In the genomic region with DNA sequence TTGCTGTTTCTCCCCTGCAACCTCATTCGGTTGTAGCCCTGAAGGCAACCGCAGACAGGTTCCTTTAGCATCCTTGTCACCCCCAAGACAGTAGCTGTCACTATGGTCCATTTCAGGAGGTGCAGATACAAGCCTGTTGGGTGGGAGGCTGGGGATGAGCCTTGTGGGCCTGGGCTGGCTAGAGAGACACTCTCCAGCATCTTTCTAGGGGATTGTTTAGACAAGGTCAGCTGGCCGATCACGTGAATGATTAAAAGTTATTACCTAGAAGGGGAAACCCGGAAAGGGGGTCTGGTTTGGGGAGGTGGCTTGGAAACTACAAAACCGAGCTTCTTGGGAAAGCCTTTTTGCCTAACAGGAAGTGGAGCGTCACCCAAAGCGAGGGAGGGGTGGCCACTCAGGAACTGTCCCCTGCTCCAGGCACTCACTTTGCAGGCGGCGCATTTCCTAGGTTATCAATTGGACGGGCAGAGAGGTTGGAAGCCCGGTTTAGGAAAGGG, we compare ENCODE assay signal across 8 mouse cellular contexts. TPM values are rescaled to one million over a fixed set of nuclear protein-coding genes. Genes with fewer than 3 reads are reported as not detected.
DNase-seq lines count a peak whose midpoint lies in the region; ATAC-seq and TF ChIP-seq lines count a peak whose summit lies in the region.

No protein-coding gene starts in this region.

- peaks cover 9% of the 10 kb centered on the region for H3K4me1 ChIP-seq in bone marrow macrophage, adult 2 months (ENCODE audit: control insufficient read depth, insufficient read depth, low read length)
- H3K4me1 ChIP-seq in embryonic fibroblast, embryonic 13.5 days (ENCODE audit: control insufficient read depth, insufficient read depth, low read length), result no peaks in the 10 kb centered on the region; the same call in none of the 2 replicates
- peaks cover 17% of the 10 kb centered on the region for H3K4me1 ChIP-seq in limb, embryonic 15.5 days
- H3K4me1 ChIP-seq in midbrain, postnatal 0 days (ENCODE audit: insufficient read depth, low read length), result peaks cover 5% of the 10 kb centered on the region

- H3K9ac ChIP-seq in limb, embryonic 15.5 days, result peak overlapping the region; percentile 89
- peak overlapping the region; percentile 79 for H3K9ac ChIP-seq in midbrain, postnatal 0 days (replicated peaks; ENCODE audit: low read length, poor library complexity, severe bottlenecking)

- H3ac ChIP-seq in C2C12 (ENCODE audit: control insufficient read depth, insufficient read length, low read depth), result peak overlapping the region; percentile 71

- H3K27me3 ChIP-seq in C2C12 (ENCODE audit: control insufficient read depth, insufficient read depth, insufficient read length), result no peaks in the 10 kb centered on the region
- H3K27me3 ChIP-seq in limb, embryonic 15.5 days, result no peaks in the 10 kb centered on the region
- no peaks in the 10 kb centered on the region for H3K27me3 ChIP-seq in midbrain, postnatal 0 days (ENCODE audit: insufficient read depth, low read length)
- no peaks in the 10 kb centered on the region for H3K27me3 ChIP-seq in splenic B cell, adult 2 months (ENCODE audit: control insufficient read depth, insufficient read depth, low read length, poor library complexity, severe bottlenecking)

- H3K27ac ChIP-seq in bone marrow macrophage, adult 2 months (ENCODE audit: insufficient read depth, low read depth, low read length), result peak overlapping the region; percentile 58
- H3K27ac ChIP-seq in embryonic fibroblast, embryonic 13.5 days (ENCODE audit: insufficient read depth, low read length), result peak overlapping the region; percentile 81
- peak overlapping the region; percentile 82 for H3K27ac ChIP-seq in limb, embryonic 15.5 days
- peak overlapping the region; percentile 87 for H3K27ac ChIP-seq in midbrain, postnatal 0 days (ENCODE audit: low read depth, low read length)

- peaks cover 26% of the 10 kb centered on the region for H3K36me3 ChIP-seq in C2C12 (ENCODE audit: control insufficient read depth, insufficient read depth)
- H3K36me3 ChIP-seq in limb, embryonic 15.5 days, result peaks cover 3% of the 10 kb centered on the region; the same call in 1 of the 2 replicates
- H3K36me3 ChIP-seq in midbrain, postnatal 0 days (ENCODE audit: insufficient read depth, low read length), result no peaks in the 10 kb centered on the region
- H3K36me3 ChIP-seq in splenic B cell, adult 2 months (ENCODE audit: control insufficient read depth, insufficient read depth, low read length, poor library complexity, severe bottlenecking), result peaks cover 2% of the 10 kb centered on the region; the same call in 1 of the 2 replicates

- no peak for TF ChIP-seq CTCF in C2C12 (IDR thresholded peaks at IDR 0.05; ENCODE audit: control insufficient read depth, insufficient read depth, insufficient read length)
- no peak for TF ChIP-seq CTCF in bone marrow macrophage, adult 2 months (IDR thresholded peaks at IDR 0.05; ENCODE audit: low read depth, low read length)
- TF ChIP-seq CTCF in embryonic fibroblast, embryonic 13.5 days (IDR thresholded peaks at IDR 0.05; ENCODE audit: borderline replicate concordance, insufficient read depth, low read length), result no peak
- TF ChIP-seq CTCF in midbrain, postnatal 0 days (IDR thresholded peaks at IDR 0.05), result peak; percentile 20

- peak; percentile 44 for ATAC-seq in limb, embryonic 15.5 days (ENCODE audit: insufficient number of reproducible peaks, low FRiP score, low TSS enrichment, low read depth)
- ATAC-seq in midbrain, postnatal 0 days (ENCODE audit: low FRiP score), result peak; percentile 82

- no peak for TF ChIP-seq POLR2A in bone marrow macrophage, adult 2 months (IDR thresholded peaks at IDR 0.05; ENCODE audit: borderline replicate concordance, low read depth, low read length)
- TF ChIP-seq POLR2A in embryonic fibroblast, embryonic 13.5 days (IDR thresholded peaks at IDR 0.05; ENCODE audit: low read depth, low read length), result peak; percentile 46

- no peaks in the 10 kb centered on the region for H3K9me3 ChIP-seq in limb, embryonic 15.5 days
- no peaks in the 10 kb centered on the region for H3K9me3 ChIP-seq in midbrain, postnatal 0 days (ENCODE audit: low read length)

- H3K4me3 ChIP-seq in C2C12 (ENCODE audit: insufficient read depth, poor library complexity, severe bottlenecking), result peak overlapping the region; percentile 75
- peak overlapping the region; percentile 85 for H3K4me3 ChIP-seq in bone marrow macrophage, adult 2 months (ENCODE audit: insufficient read depth, low read length)
- H3K4me3 ChIP-seq in embryonic fibroblast, embryonic 13.5 days (ENCODE audit: insufficient read depth, low read length), result peak overlapping the region; percentile 57
- peak overlapping the region; percentile 88 for H3K4me3 ChIP-seq in limb, embryonic 15.5 days
- peak overlapping the region; percentile 64 for H3K4me3 ChIP-seq in midbrain, postnatal 0 days (ENCODE audit: low read depth, low read length)

- under 1% methylated on average over 12 of the region's 12 CpGs for WGBS in limb, embryonic 15.5 days
- WGBS in midbrain, postnatal 0 days, result 0% methylated on average over 12 of the region's 12 CpGs

- peak; percentile 78 to 81 for DNase-seq in heart, adult 9 months (ENCODE audit: low spot score in 2 of 2)
- peak; percentile 87 for DNase-seq in kidney, adult 9 months
- DNase-seq in midbrain, postnatal 0 days (ENCODE audit: low spot score), result peak; percentile 94
- peak; percentile 52 for DNase-seq in splenic B cell, adult 2 months (ENCODE audit: low read depth, low spot score)

- peak overlapping the region; percentile 72 for H3K4me2 ChIP-seq in limb, embryonic 15.5 days
- H3K4me2 ChIP-seq in midbrain, postnatal 0 days (ENCODE audit: low read depth, low read length, poor library complexity, severe bottlenecking), result peak overlapping the region; percentile 81

- peaks cover 38% of the 10 kb centered on the region for H3K79me2 ChIP-seq in C2C12 (ENCODE audit: control insufficient read depth, insufficient read depth)

- peaks cover 31% of the 10 kb centered on the region for H3K79me3 ChIP-seq in C2C12 (ENCODE audit: low read depth)

TF ChIP-seq in C2C12, 6 proteins besides CTCF, POLR2A, EP300 and RAD21:
- TF ChIP-seq USF1 (IDR thresholded peaks at IDR 0.05; ENCODE audit: low read depth), result peak; percentile 84
- TF ChIP-seq MYOD1 (IDR thresholded peaks at IDR 0.05; ENCODE audit: control insufficient read depth, insufficient read length, low read depth), result no peak
- TF ChIP-seq MYOG (IDR thresholded peaks at IDR 0.05; ENCODE audit: control insufficient read depth, extremely low read depth, insufficient read length), result no peak

RNA-seq across cellular contexts. Expression of a gene that starts 0.7 kb away (rescaled TPM):
- 8.4 TPM for polyA plus RNA-seq in C2C12 (2012; fragmentation: generic; extraction: Trizol)
- 9.0 and 9.8 TPM in 2 replicates for polyA plus RNA-seq in bone marrow macrophage, adult 2 months (2012; ENCODE audit: insufficient read depth, insufficient read length, missing spikeins)
- 24.7 and 33.9 TPM in 2 replicates for polyA plus RNA-seq in embryonic fibroblast, embryonic 13.5 days (2011; ENCODE audit: insufficient read length, low read depth, missing spikeins)
- 17.8 and 22.5 TPM in 2 replicates for polyA plus RNA-seq in limb, embryonic 15.5 days (2015; fragmentation: Nextera tagmentation; extraction: Ambion mirVana)
- 34.6 and 35.7 TPM in 2 replicates for total RNA-seq in midbrain, postnatal 0 days (2014; rRNA removed)
- 34.7 and 39.2 TPM in 2 replicates for polyA plus RNA-seq in midbrain, postnatal 0 days (2015; fragmentation: Nextera tagmentation; extraction: Ambion mirVana)

RNA-seq across cellular contexts. Expression of a gene that starts 0.8 kb away (rescaled TPM):
- 7.9 TPM for polyA plus RNA-seq in C2C12 (2012; fragmentation: generic; extraction: Trizol)
- 33.3 and 38.7 TPM in 2 replicates for polyA plus RNA-seq in bone marrow macrophage, adult 2 months (2012; ENCODE audit: insufficient read depth, insufficient read length, missing spikeins)
- polyA plus RNA-seq in embryonic fibroblast, embryonic 13.5 days (2011; ENCODE audit: insufficient read length, low read depth, missing spikeins), result 53.1 TPM in 2 replicates
- 35.6 and 38.8 TPM in 2 replicates for polyA plus RNA-seq in limb, embryonic 15.5 days (2015; fragmentation: Nextera tagmentation; extraction: Ambion mirVana)
- 28.6 and 46.6 TPM in 2 replicates for total RNA-seq in midbrain, postnatal 0 days (2014; rRNA removed)
- polyA plus RNA-seq in midbrain, postnatal 0 days (2015; fragmentation: Nextera tagmentation; extraction: Ambion mirVana), result 9.0 and 10.6 TPM in 2 replicates

Comparison
In these comparisons a context has a peak if more than half of its experiments do, and no peak if none do; other contexts are left out.
1. Peak in every context shown above with its lines: DNase-seq, ATAC-seq, H3K4me3 ChIP-seq and H3K27ac ChIP-seq.